Mouse (Mus musculus): ENCODE results near the gene Nup107.
"Not testable (repeated sequence)": the region's sequence is repeated elsewhere in the genome, so short reads cannot be mapped to it uniquely, and the experiment has no call there.

Gene Nup107

GRCm38 (mm10) chr10:117736573-117736972, 55.9 kb downstream of the Nup107 start:
- DNase-seq (ENCODE audit: low spot score in 2 of 2), result no peak

GRCm38 (mm10) chr10:117735396-117735795, 57.1 kb downstream of the Nup107 start:
- not testable (repeated sequence) for DNase-seq (ENCODE audit: low spot score in 2 of 2)

- not testable (repeated sequence) for DNase-seq (ENCODE audit: low spot score in 2 of 2)
Observed at GRCm38 (mm10) chr10:117734104-117734852, 58.2 kb downstream of the Nup107 start.

- not testable (repeated sequence) for DNase-seq (ENCODE audit: low spot score in 2 of 2)
Observed at GRCm38 (mm10) chr10:117733626-117734025, 58.9 kb downstream of the Nup107 start.

- no peak for DNase-seq (ENCODE audit: low spot score in 2 of 2)
Observed at GRCm38 (mm10) chr10:117732962-117733592, 59.4 kb downstream of the Nup107 start.

GRCm38 (mm10) chr10:117732184-117732583, 60.3 kb downstream of the Nup107 start:
- no peak for DNase-seq (ENCODE audit: low spot score in 2 of 2)

- DNase-seq (ENCODE audit: low spot score in 2 of 2), result peak; percentile 36 to 45
Observed at GRCm38 (mm10) chr10:117731244-117732101, 61.0 kb downstream of the Nup107 start.

GRCm38 (mm10) chr10:117730637-117731203, 61.8 kb downstream of the Nup107 start:
- no peak for DNase-seq (ENCODE audit: low spot score in 2 of 2)

GRCm38 (mm10) chr10:117730140-117730539, 62.4 kb downstream of the Nup107 start:
- no peak for DNase-seq (ENCODE audit: low spot score in 2 of 2)

- DNase-seq (ENCODE audit: low spot score in 2 of 2), result no peak
Observed at GRCm38 (mm10) chr10:117729139-117729814, 63.2 kb downstream of the Nup107 start.

GRCm38 (mm10) chr10:117728574-117728973, 63.9 kb downstream of the Nup107 start:
- no peak for DNase-seq (ENCODE audit: low spot score in 2 of 2)

- DNase-seq (ENCODE audit: low spot score in 2 of 2), result no peak
Observed at GRCm38 (mm10) chr10:117727518-117728110, 64.9 kb downstream of the Nup107 start.

GRCm38 (mm10) chr10:117726888-117727385, 65.6 kb downstream of the Nup107 start:
- no peak for DNase-seq (ENCODE audit: low spot score in 2 of 2)

- DNase-seq (ENCODE audit: low spot score in 2 of 2), result no peak
Observed at GRCm38 (mm10) chr10:117726350-117726749, 66.2 kb downstream of the Nup107 start.

- no peak for DNase-seq (ENCODE audit: low spot score in 2 of 2)
Observed at GRCm38 (mm10) chr10:117725671-117726070, 66.8 kb downstream of the Nup107 start.

- no peak for DNase-seq (ENCODE audit: low spot score in 2 of 2)
Observed at GRCm38 (mm10) chr10:117724804-117725361, 67.6 kb downstream of the Nup107 start.

GRCm38 (mm10) chr10:117724136-117724718, 68.3 kb downstream of the Nup107 start:
- no peak for DNase-seq (ENCODE audit: low spot score in 2 of 2)

- no peak for DNase-seq (ENCODE audit: low spot score in 2 of 2)
Observed at GRCm38 (mm10) chr10:117718161-117719119, 74.1 kb downstream of the Nup107 start.

GRCm38 (mm10) chr10:117717583-117717982, 74.9 kb downstream of the Nup107 start:
- no peak for DNase-seq (ENCODE audit: low spot score in 2 of 2)
